Mouse (Mus musculus) midbrain, embryonic 14.5 days (tissue): ENCODE data around the gene Spata31d1b. TPM values are rescaled to one million over a fixed set of nuclear protein-coding genes. Genes with fewer than 3 reads are reported as not detected.

Experiments
- ATAC-seq: fragments of 200-750 bp; cut with Nextera tagmentation; 2 replicates; pipeline ENCODE4 v1.8.0; 2017; ENCODE audit warnings: moderate number of reproducible peaks, moderate library complexity; ENCODE audit not compliant: low FRiP score, low TSS enrichment
- DNase-seq: peaks from one replicate; pipeline ENCODE4 v3.0.0-alpha.2; 2015
- H3K27ac ChIP-seq: fragments of 300-500 bp; sonication (generic); replicated peaks from 2 replicates; pipeline ENCODE4 v1.5.1; 2014; ENCODE audit warnings: mild to moderate bottlenecking, low read depth, low read length, moderate library complexity
- H3K27me3 ChIP-seq: fragments of 300-500 bp; sonication (generic); 2 replicates; pipeline ENCODE4 v1.6.1; 2014; ENCODE audit warnings: low read length, control low read depth, mixed read lengths; ENCODE audit not compliant: control insufficient read depth, insufficient read depth
- H3K36me3 ChIP-seq: fragments of 300-500 bp; sonication (generic); 2 replicates; pipeline ENCODE4 v1.6.1; 2014; ENCODE audit warnings: low read length, control low read depth; ENCODE audit not compliant: control insufficient read depth, insufficient read depth
- H3K4me1 ChIP-seq: fragments of 300-500 bp; sonication (generic); 2 replicates; pipeline ENCODE4 v1.6.1; 2014; ENCODE audit warnings: mild to moderate bottlenecking, antibody characterized with exemption, low read length, control low read depth; ENCODE audit not compliant: control insufficient read depth, insufficient read depth
- H3K4me2 ChIP-seq: fragments of 300-500 bp; sonication (generic); 2 replicates; pipeline ENCODE4 v1.6.1; 2014; ENCODE audit warnings: mild to moderate bottlenecking, low read length, moderate library complexity
- H3K4me3 ChIP-seq: fragments of 300-500 bp; sonication (generic); replicated peaks from 2 replicates; pipeline ENCODE4 v1.5.1; 2014; ENCODE audit warnings: low read depth, low read length
- H3K9ac ChIP-seq: fragments of 300-500 bp; sonication (generic); replicated peaks from 2 replicates; pipeline ENCODE4 v1.6.1; 2014; ENCODE audit warnings: mild to moderate bottlenecking, low read length, moderate library complexity
- H3K9me3 ChIP-seq: fragments of 300-500 bp; sonication (generic); 2 replicates; pipeline ENCODE4 v1.6.1; 2016; ENCODE audit warnings: low read length, control low read depth, mixed read lengths; ENCODE audit not compliant: control insufficient read depth
- WGBS: fragments of 180-500 bp; shearing (Covaris S2); extraction: QIAGEN DNeasy Blood & Tissue Kit; methylation state at CpG from one replicate; pipeline ENCODE4 v1.1.7; 2014; 5-methylcytosine and 5-hydroxymethylcytosine counted together
- polyA plus RNA-seq: library from polyadenylated mRNA; unstranded; fragments of >200 nt; fragmentation: Nextera tagmentation; extraction: Ambion mirVana; gene quantifications from 2 replicates; pipeline ENCODE4 v1.2.1, GENCODE M21; 2014

The Spata31d1b gene
- polyA plus RNA-seq, 1 experiment from 2014 or later = not detected

GRCm38 (mm10) chr13:59674215-59674614 lies 37.9 kb upstream of the Spata31d1b start:
- peak; percentile 67 for DNase-seq
- 0 out of 2 replicates have a peak, but pooled peaks cover 4% of the 10 kb centered on the region for H3K36me3 ChIP-seq
- peak overlapping the region; percentile 73 for H3K4me2 ChIP-seq
- WGBS = 2% methylated on average over 3 of the region's 3 CpGs
- peak overlapping the region; percentile 75 for H3K4me3 ChIP-seq
- peaks cover 15% of the 10 kb centered on the region for H3K4me1 ChIP-seq
- H3K9me3 ChIP-seq = no peaks in the 10 kb centered on the region
- peak overlapping the region; percentile 75 for H3K9ac ChIP-seq
- peak overlapping the region; percentile 87 for H3K27ac ChIP-seq
- H3K27me3 ChIP-seq = no peaks in the 10 kb centered on the region
- ATAC-seq = no peak

GRCm38 (mm10) chr13:59674761-59675150 lies 37.3 kb upstream of the Spata31d1b start:
- H3K9me3 ChIP-seq = no peaks in the 10 kb centered on the region
- peaks cover 15% of the 10 kb centered on the region for H3K4me1 ChIP-seq
- H3K36me3 ChIP-seq = no peaks in the 10 kb centered on the region
- peak overlapping the region; percentile 87 for H3K27ac ChIP-seq
- WGBS = under 1% methylated on average over 13 of the region's 13 CpGs
- H3K9ac ChIP-seq = peak overlapping the region; percentile 75
- H3K4me3 ChIP-seq = peak overlapping the region; percentile 75
- ATAC-seq (no peak), DNase-seq (peak; percentile 69)
- H3K4me2 ChIP-seq = peak overlapping the region; percentile 73
- H3K27me3 ChIP-seq = no peaks in the 10 kb centered on the region

GRCm38 (mm10) chr13:59675151-59676011 lies 36.7 kb upstream of the Spata31d1b start, which contains the start of gene Golm1:
TSS of gene Golm1 (minus strand) at chr13:59675811.
- peak within 1 kb of the TSS; percentile 75 for H3K9ac ChIP-seq
- no peaks in the 10 kb centered on the region for H3K9me3 ChIP-seq
- H3K4me3 ChIP-seq = peak within 1 kb of the TSS; percentile 75
- DNase-seq (peak; percentile 79), ATAC-seq (peak; percentile 83)
- H3K4me1 ChIP-seq = peaks cover 12% of the 10 kb centered on the region
- under 1% methylated on average over 60 of the region's 61 CpGs for WGBS
- H3K27ac ChIP-seq = peak within 1 kb of the TSS; percentile 87
- H3K36me3 ChIP-seq = no peaks in the 10 kb centered on the region
- peak within 1 kb of the TSS; percentile 73 for H3K4me2 ChIP-seq
- H3K27me3 ChIP-seq = no peaks in the 10 kb centered on the region

GRCm38 (mm10) chr13:59676316-59677229 lies 35.5 kb upstream of the Spata31d1b start:
- no peak for ATAC-seq
- H3K9ac ChIP-seq = no peak overlapping the region
- no peak for DNase-seq
- no peak overlapping the region for H3K27ac ChIP-seq
- no peaks in the 10 kb centered on the region for H3K27me3 ChIP-seq
- H3K4me1 ChIP-seq = peaks cover 12% of the 10 kb centered on the region
- no peaks in the 10 kb centered on the region for H3K9me3 ChIP-seq
- 79% methylated on average over 12 of the region's 12 CpGs for WGBS
- H3K4me2 ChIP-seq = no peak overlapping the region
- no peaks in the 10 kb centered on the region for H3K36me3 ChIP-seq
- 0 out of 2 replicates have a peak overlapping the region, but pooled peaks have one; percentile 75 for H3K4me3 ChIP-seq

GRCm38 (mm10) chr13:59679306-59679705 lies 32.8 kb upstream of the Spata31d1b start:
- H3K4me2 ChIP-seq = no peak overlapping the region
- H3K4me3 ChIP-seq = no peak overlapping the region
- ATAC-seq (no peak), DNase-seq (no peak)
- H3K27me3 ChIP-seq = no peaks in the 10 kb centered on the region
- no peak overlapping the region for H3K27ac ChIP-seq
- 60% methylated on average over 4 of the region's 4 CpGs for WGBS
- no peaks in the 10 kb centered on the region for H3K4me1 ChIP-seq
- H3K9ac ChIP-seq = no peak overlapping the region
- no peaks in the 10 kb centered on the region for H3K9me3 ChIP-seq
- H3K36me3 ChIP-seq = no peaks in the 10 kb centered on the region

GRCm38 (mm10) chr13:59679908-59680307 lies 32.2 kb upstream of the Spata31d1b start:
- Histone ChIP-seq H3K27ac (no peak overlapping the region), H3K4me2 (no peak overlapping the region), H3K36me3 (no peaks in the 10 kb centered on the region), H3K9ac (no peak overlapping the region), H3K4me3 (no peak overlapping the region), H3K4me1 (no peaks in the 10 kb centered on the region), H3K9me3 (no peaks in the 10 kb centered on the region), H3K27me3 (no peaks in the 10 kb centered on the region)
- 84% methylated on average over 4 of the region's 4 CpGs for WGBS
- ATAC-seq (no peak), DNase-seq (no peak)

- no peak for DNase-seq
- no peaks in the 10 kb centered on the region for H3K9me3 ChIP-seq
- 45% methylated on average over 7 of the region's 7 CpGs for WGBS
- no peak overlapping the region for H3K27ac ChIP-seq
- H3K9ac ChIP-seq = no peak overlapping the region
- no peak for ATAC-seq
- H3K4me2 ChIP-seq = no peak overlapping the region
- H3K36me3 ChIP-seq = no peaks in the 10 kb centered on the region
- no peaks in the 10 kb centered on the region for H3K27me3 ChIP-seq
- no peak overlapping the region for H3K4me3 ChIP-seq
- no peaks in the 10 kb centered on the region for H3K4me1 ChIP-seq
These were observed 29.5 kb upstream of the Spata31d1b start for GRCm38 (mm10) chr13:59682629-59683028.

- no peak overlapping the region for H3K27ac ChIP-seq
- H3K36me3 ChIP-seq = no peaks in the 10 kb centered on the region
- DNase-seq = no peak
- WGBS = 90% methylated on average over 3 of the region's 3 CpGs
- no peaks in the 10 kb centered on the region for H3K4me1 ChIP-seq
- no peak overlapping the region for H3K9ac ChIP-seq
- no peaks in the 10 kb centered on the region for H3K27me3 ChIP-seq
- H3K4me3 ChIP-seq = no peak overlapping the region
- H3K9me3 ChIP-seq = no peaks in the 10 kb centered on the region
- no peak overlapping the region for H3K4me2 ChIP-seq
- no peak for ATAC-seq
These were observed 26.8 kb upstream of the Spata31d1b start for GRCm38 (mm10) chr13:59685236-59685635.
